Mouse (Mus musculus): ENCODE measurements around the gene Adk. TPM values are rescaled to one million over a fixed set of nuclear protein-coding genes. Genes with fewer than 3 reads are reported as not detected.

The Adk gene
- polyA plus RNA-seq (2015; fragmentation: Nextera tagmentation; extraction: Ambion mirVana), result 104 and 105 TPM in 2 replicates

- Histone ChIP-seq H3K27ac (peak within 1 kb of the TSS; percentile 81), H3K27me3 (no peaks in the 10 kb centered on the region), H3K4me2 (peak within 1 kb of the TSS; percentile 80), H3K36me3 (ENCODE audit: poor library complexity, severe bottlenecking) (no peaks in the 10 kb centered on the region), H3K9ac (peak within 1 kb of the TSS; percentile 83), H3K9me3 (replicated peaks) (no peaks in the 10 kb centered on the region), H3K4me3 (peak within 1 kb of the TSS; percentile 87), H3K4me1 (peaks cover 15% of the 10 kb centered on the region)
- ATAC-seq, result peak; percentile 99
- WGBS, result under 1% methylated on average over 48 of the region's 48 CpGs
Measured at GRCm38 (mm10) chr14:21052112-21052780, at the start of gene Adk, which contains the start of gene Ap3m1. TSS of gene Adk (plus strand) at chr14:21052574. TSS of gene Ap3m1 (minus strand) at chr14:21052508.

DNA sequence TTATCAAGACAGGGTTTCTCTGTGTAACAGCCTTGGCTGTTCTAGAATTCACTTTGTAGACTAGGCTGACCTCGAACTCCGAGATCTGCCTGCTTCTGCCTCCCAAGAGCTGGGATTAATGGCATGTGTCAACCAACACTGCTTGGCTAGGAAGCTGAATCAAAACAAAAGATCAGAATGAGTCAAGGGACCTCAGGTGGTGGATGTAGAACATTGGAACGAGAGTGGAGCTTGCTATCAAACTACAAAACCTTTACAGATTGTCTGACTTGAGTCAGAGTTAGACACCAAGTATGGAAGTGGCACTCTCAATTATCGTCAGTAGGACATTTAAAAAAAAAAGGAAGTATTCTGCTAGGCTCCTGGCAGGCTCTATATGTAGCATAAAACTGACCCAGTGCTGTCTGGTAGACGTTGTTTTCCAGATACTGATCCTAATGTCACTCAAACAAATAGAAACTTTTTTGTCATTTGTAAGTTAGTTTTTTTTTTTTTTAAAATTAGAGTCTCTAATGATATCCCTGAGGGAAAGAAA lies 38.5 kb upstream of the Adk start:
- no peaks in the 10 kb centered on the region for H3K4me1 ChIP-seq
- H3K9me3 ChIP-seq (replicated peaks), result no peaks in the 10 kb centered on the region

DNA sequence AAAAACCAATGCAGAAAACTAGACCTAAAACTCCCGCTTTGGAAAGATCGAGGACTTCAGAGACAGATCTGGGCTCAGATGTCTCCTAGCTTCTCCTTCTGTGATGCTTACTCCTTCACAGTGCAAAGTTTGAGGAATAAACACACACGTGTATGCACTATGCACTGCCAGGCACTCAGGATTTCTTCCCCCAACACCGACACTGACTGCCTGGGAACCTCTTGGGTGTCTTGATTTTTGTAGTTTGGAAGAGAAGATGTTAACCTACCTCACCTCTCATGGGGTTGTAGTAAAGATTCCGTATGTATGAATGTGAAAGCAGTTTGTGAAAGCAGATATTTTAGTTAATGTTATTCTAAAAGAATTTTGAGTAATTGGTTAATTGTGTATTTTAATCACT lies 34.5 kb upstream of the Adk start:
- Histone ChIP-seq H3K4me1 (no peaks in the 10 kb centered on the region), H3K27ac (no peak overlapping the region)
- 90% methylated on average over 5 of the region's 5 CpGs for WGBS

More for the DNA sequence above, 38.5 kb upstream of the Adk start:
- H3K9ac ChIP-seq, result no peak overlapping the region
- peaks cover 14% of the 10 kb centered on the region for H3K36me3 ChIP-seq (ENCODE audit: poor library complexity, severe bottlenecking)
- no peak overlapping the region for H3K27ac ChIP-seq
- H3K4me2 ChIP-seq, result no peak overlapping the region
- no peaks in the 10 kb centered on the region for H3K27me3 ChIP-seq
- ATAC-seq, result no peak
- 90% methylated on average over 5 of the region's 5 CpGs for WGBS
- no peak overlapping the region for H3K4me3 ChIP-seq

DNA sequence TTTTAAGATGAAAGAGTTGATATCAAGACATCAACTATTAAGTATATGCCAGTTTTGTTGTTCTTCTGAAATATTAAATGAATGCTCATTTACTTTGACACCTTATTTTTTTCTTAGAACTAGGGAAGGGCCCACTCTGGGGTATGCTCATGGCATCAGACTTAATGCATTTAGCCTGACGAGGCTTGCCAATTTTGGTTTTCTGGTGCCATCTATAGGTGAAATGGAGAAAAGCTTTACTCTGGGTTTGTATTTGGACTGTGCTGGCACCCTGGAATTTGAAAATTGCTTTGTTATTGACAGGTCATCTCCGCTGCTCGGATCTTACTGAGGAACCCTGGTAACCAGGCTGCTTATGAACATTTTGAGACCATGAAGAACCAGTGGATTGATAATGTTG lies 33.4 kb upstream of the Adk start:
- Histone ChIP-seq H3K9ac (no peak overlapping the region), H3K36me3 (ENCODE audit: poor library complexity, severe bottlenecking) (peaks cover 19% of the 10 kb centered on the region), H3K9me3 (replicated peaks) (no peaks in the 10 kb centered on the region), H3K4me3 (no peak overlapping the region), H3K4me2 (no peak overlapping the region), H3K4me1 (no peaks in the 10 kb centered on the region), H3K27me3 (no peaks in the 10 kb centered on the region), H3K27ac (no peak overlapping the region)
- WGBS, result 38% methylated on average over 3 of the region's 3 CpGs
- peak; percentile 85 for ATAC-seq

More for the DNA sequence above, 34.5 kb upstream of the Adk start:
- H3K9me3 ChIP-seq (replicated peaks), result no peaks in the 10 kb centered on the region
- no peaks in the 10 kb centered on the region for H3K27me3 ChIP-seq
- H3K36me3 ChIP-seq (ENCODE audit: poor library complexity, severe bottlenecking), result peaks cover 17% of the 10 kb centered on the region
- H3K4me2 ChIP-seq, result no peak overlapping the region
- ATAC-seq, result no peak
- no peak overlapping the region for H3K4me3 ChIP-seq
- H3K9ac ChIP-seq, result no peak overlapping the region

DNA sequence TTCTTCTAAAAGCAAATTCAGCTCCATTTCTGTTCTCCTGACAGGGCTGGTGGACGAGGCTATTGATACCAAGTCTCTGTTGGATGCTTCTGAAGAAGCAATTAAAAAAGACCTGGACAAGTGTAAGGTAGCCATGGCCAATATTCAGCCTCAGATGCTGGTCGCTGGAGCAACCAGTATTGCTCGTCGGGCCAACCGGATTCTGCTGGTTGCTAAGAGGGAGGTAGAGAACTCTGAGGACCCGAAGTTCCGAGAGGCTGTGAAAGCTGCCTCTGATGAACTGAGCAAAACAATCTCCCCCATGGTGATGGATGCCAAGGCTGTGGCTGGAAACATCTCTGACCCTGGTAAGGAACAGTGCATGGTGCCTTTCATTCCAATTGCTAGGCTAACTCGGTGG lies 31.9 kb upstream of the Adk start:
- 88% methylated on average over 8 of the region's 8 CpGs for WGBS
- no peak overlapping the region for H3K27ac ChIP-seq
- no peak overlapping the region for H3K4me2 ChIP-seq
- H3K4me3 ChIP-seq, result no peak overlapping the region
- H3K36me3 ChIP-seq (ENCODE audit: poor library complexity, severe bottlenecking), result peaks cover 17% of the 10 kb centered on the region; the same call in 1 of the 2 replicates
- H3K27me3 ChIP-seq, result no peaks in the 10 kb centered on the region
- no peak overlapping the region for H3K9ac ChIP-seq
- no peak for ATAC-seq
- no peaks in the 10 kb centered on the region for H3K4me1 ChIP-seq
- H3K9me3 ChIP-seq (replicated peaks), result no peaks in the 10 kb centered on the region

GRCm38 (mm10) chr14:21027542-21027941 lies 24.8 kb upstream of the Adk start:
- H3K4me1 ChIP-seq, result no peaks in the 10 kb centered on the region
- no peaks in the 10 kb centered on the region for H3K9me3 ChIP-seq (replicated peaks)
- no peak overlapping the region for H3K27ac ChIP-seq
- no peaks in the 10 kb centered on the region for H3K27me3 ChIP-seq
- H3K4me2 ChIP-seq, result no peak overlapping the region
- no peak for ATAC-seq
- H3K9ac ChIP-seq, result no peak overlapping the region
- H3K36me3 ChIP-seq (ENCODE audit: poor library complexity, severe bottlenecking), result peaks cover 35% of the 10 kb centered on the region
- no peak overlapping the region for H3K4me3 ChIP-seq

GRCm38 (mm10) chr14:21029025-21029659 lies 23.2 kb upstream of the Adk start:
- Histone ChIP-seq H3K4me3 (no peak overlapping the region), H3K36me3 (ENCODE audit: poor library complexity, severe bottlenecking) (peaks cover 41% of the 10 kb centered on the region), H3K4me2 (no peak overlapping the region), H3K27ac (no peak overlapping the region), H3K9ac (no peak overlapping the region), H3K4me1 (no peaks in the 10 kb centered on the region), H3K9me3 (replicated peaks) (no peaks in the 10 kb centered on the region), H3K27me3 (no peaks in the 10 kb centered on the region)
- 89% methylated on average over 11 of the region's 11 CpGs for WGBS
- ATAC-seq, result no peak

GRCm38 (mm10) chr14:21031783-21032511 lies 20.4 kb upstream of the Adk start:
- Histone ChIP-seq H3K4me1 (no peaks in the 10 kb centered on the region), H3K9ac (no peak overlapping the region), H3K9me3 (replicated peaks) (no peaks in the 10 kb centered on the region), H3K27ac (no peak overlapping the region), H3K27me3 (no peaks in the 10 kb centered on the region), H3K36me3 (ENCODE audit: poor library complexity, severe bottlenecking) (peaks cover 60% of the 10 kb centered on the region), H3K4me3 (no peak overlapping the region), H3K4me2 (no peak overlapping the region)
- 86% methylated on average over 6 of the region's 6 CpGs for WGBS
- no peak for ATAC-seq

- Histone ChIP-seq H3K36me3 (ENCODE audit: poor library complexity, severe bottlenecking) (peaks cover 67% of the 10 kb centered on the region), H3K4me2 (no peak overlapping the region), H3K4me3 (no peak overlapping the region), H3K4me1 (no peaks in the 10 kb centered on the region), H3K27me3 (no peaks in the 10 kb centered on the region), H3K9ac (no peak overlapping the region), H3K27ac (no peak overlapping the region), H3K9me3 (replicated peaks) (no peaks in the 10 kb centered on the region)
- WGBS, result 93% methylated on average over 4 of the region's 4 CpGs
- ATAC-seq, result no peak
Measured at GRCm38 (mm10) chr14:21034271-21034670, 18.1 kb upstream of the Adk start.

DNA sequence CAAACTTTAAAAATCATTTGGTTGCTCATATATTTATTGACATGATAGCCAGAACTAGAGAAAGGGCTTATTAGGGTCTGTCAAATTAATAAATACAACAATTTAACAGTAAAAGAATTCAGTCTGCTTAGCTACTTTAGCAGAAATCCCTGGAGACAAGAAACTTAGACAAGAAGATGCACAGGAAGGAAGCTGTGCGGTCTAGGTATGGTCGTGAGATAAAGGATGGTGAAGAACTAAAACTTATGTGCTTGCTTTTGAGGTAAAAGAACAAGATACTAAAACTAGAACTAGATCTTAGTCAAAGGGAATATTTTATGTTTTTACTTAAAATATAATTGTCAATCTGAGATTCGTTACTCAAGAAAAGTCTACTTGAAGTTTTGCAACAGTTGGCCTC lies 17.6 kb upstream of the Adk start:
- H3K4me3 ChIP-seq, result no peak overlapping the region
- no peaks in the 10 kb centered on the region for H3K27me3 ChIP-seq
- H3K36me3 ChIP-seq (ENCODE audit: poor library complexity, severe bottlenecking), result peaks cover 67% of the 10 kb centered on the region
- H3K9me3 ChIP-seq (replicated peaks), result no peaks in the 10 kb centered on the region
- no peak overlapping the region for H3K4me2 ChIP-seq
- no peak for ATAC-seq
- no peak overlapping the region for H3K27ac ChIP-seq
- 96% methylated on average over 3 of the region's 3 CpGs for WGBS
- H3K4me1 ChIP-seq, result no peaks in the 10 kb centered on the region
- no peak overlapping the region for H3K9ac ChIP-seq

- no peak overlapping the region for H3K4me3 ChIP-seq
- no peaks in the 10 kb centered on the region for H3K4me1 ChIP-seq
- no peaks in the 10 kb centered on the region for H3K27me3 ChIP-seq
- H3K4me2 ChIP-seq, result no peak overlapping the region
- no peak for ATAC-seq
- peaks cover 56% of the 10 kb centered on the region for H3K36me3 ChIP-seq (ENCODE audit: poor library complexity, severe bottlenecking)
- H3K9ac ChIP-seq, result no peak overlapping the region
- no peaks in the 10 kb centered on the region for H3K9me3 ChIP-seq (replicated peaks)
- no peak overlapping the region for H3K27ac ChIP-seq
- 93% methylated on average over 12 of the region's 12 CpGs for WGBS
Measured at GRCm38 (mm10) chr14:21039077-21039476, 13.3 kb upstream of the Adk start.

DNA sequence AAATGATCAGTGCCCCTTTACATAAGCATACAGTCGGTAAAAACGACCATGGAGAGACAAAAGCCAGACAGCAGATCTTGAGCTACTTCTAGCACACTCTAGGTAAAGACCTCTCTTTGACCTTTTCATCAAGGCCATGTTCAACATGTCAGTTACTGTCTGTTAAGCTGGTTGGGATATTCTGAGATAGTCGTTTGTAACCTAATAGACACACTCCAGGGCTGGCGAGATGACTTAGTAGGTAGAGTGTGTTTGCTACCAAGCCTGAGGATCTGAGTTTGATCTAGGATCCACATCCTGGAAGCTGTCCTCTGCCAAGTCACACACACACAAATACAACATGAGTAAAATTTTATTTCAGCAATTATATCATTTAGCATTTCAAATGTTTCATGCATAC lies 12.8 kb upstream of the Adk start:
- Histone ChIP-seq H3K9ac (no peak overlapping the region), H3K27ac (no peak overlapping the region), H3K27me3 (no peaks in the 10 kb centered on the region), H3K4me1 (no peaks in the 10 kb centered on the region), H3K9me3 (replicated peaks) (no peaks in the 10 kb centered on the region), H3K4me2 (no peak overlapping the region), H3K36me3 (ENCODE audit: poor library complexity, severe bottlenecking) (peaks cover 51% of the 10 kb centered on the region), H3K4me3 (no peak overlapping the region)
- WGBS, result 92% methylated on average over 4 of the region's 4 CpGs
- no peak for ATAC-seq

All from forebrain, embryonic 13.5 days (tissue).